Mouse (Mus musculus) heart, postnatal 0 days (tissue): ENCODE measurements around the gene Gm3045. TPM values are rescaled to one million over a fixed set of nuclear protein-coding genes. Genes with fewer than 3 reads are reported as not detected.

Source experiments
- ATAC-seq: fragments of 200-750 bp; cut with Nextera tagmentation; 2 replicates; pipeline ENCODE4 v1.8.0; 2017; ENCODE audit warnings: low read depth, moderate number of reproducible peaks, moderate library complexity; ENCODE audit not compliant: insufficient read depth
- DNase-seq: peaks from one replicate; pipeline ENCODE4 v3.0.0-alpha.2; 2016; ENCODE audit warnings: low spot score
- H3K27ac ChIP-seq: fragments of 300-500 bp; sonication (generic); 2 replicates; pipeline ENCODE4 v1.5.1; 2014; ENCODE audit warnings: low read depth, mild to moderate bottlenecking
- H3K27me3 ChIP-seq: fragments of 300-500 bp; sonication (generic); 2 replicates; pipeline ENCODE4 v1.6.1; 2014; ENCODE audit warnings: low read length, mixed read lengths; ENCODE audit not compliant: control insufficient read depth, insufficient read depth
- H3K36me3 ChIP-seq: fragments of 300-500 bp; sonication (generic); replicated peaks from 2 replicates; pipeline ENCODE4 v1.6.1; 2014; ENCODE audit warnings: low read length, mixed read lengths; ENCODE audit not compliant: control insufficient read depth, insufficient read depth
- H3K4me1 ChIP-seq: fragments of 300-500 bp; sonication (generic); 2 replicates; pipeline ENCODE4 v1.6.1; 2014; ENCODE audit warnings: antibody characterized with exemption; ENCODE audit not compliant: control insufficient read depth, insufficient read depth
- H3K4me2 ChIP-seq: fragments of 300-500 bp; sonication (generic); 2 replicates; pipeline ENCODE4 v1.6.1; 2014; ENCODE audit warnings: low read depth, mild to moderate bottlenecking, low read length, moderate library complexity
- H3K4me3 ChIP-seq: fragments of 300-500 bp; sonication (generic); 2 replicates; pipeline ENCODE4 v1.5.1; 2014; ENCODE audit warnings: low read depth, low read length
- H3K9ac ChIP-seq: fragments of 300-500 bp; sonication (generic); replicated peaks from 2 replicates; pipeline ENCODE4 v1.6.1; 2014; ENCODE audit warnings: low read depth, low read length, mixed read lengths
- H3K9me3 ChIP-seq: fragments of 300-500 bp; sonication (generic); replicated peaks from 2 replicates; pipeline ENCODE4 v1.6.1; 2016; ENCODE audit warnings: low read length; ENCODE audit not compliant: control insufficient read depth
- CTCF ChIP-seq: IDR thresholded peaks from 2 replicates; pipeline ENCODE4 v1.5.1; 2016; ENCODE audit warnings: antibody characterized with exemption, control low read depth, low read depth
- EP300 ChIP-seq: IDR thresholded peaks from 2 replicates; pipeline ENCODE4 v1.6.1; 2016; ENCODE audit warnings: antibody characterized with exemption, low read depth
- WGBS: fragments of 180-500 bp; shearing (Covaris S2); extraction: QIAGEN DNeasy Blood & Tissue Kit; methylation state at CpG from one replicate; pipeline ENCODE4 v1.1.7; 2014; 5-methylcytosine and 5-hydroxymethylcytosine counted together
- polyA plus RNA-seq: library from polyadenylated mRNA; unstranded; fragments of >200 nt; fragmentation: Nextera tagmentation; extraction: Ambion mirVana; gene quantifications from 2 replicates; pipeline ENCODE4 v1.2.1, GENCODE M21; 2015
- total RNA-seq: library from RNA; depleted of rRNA; stranded (reverse); fragments of >200 nt; gene quantifications from 2 replicates; pipeline ENCODE4 v1.2.3, GENCODE M21; 2014; ENCODE audit warnings: low replicate concordance

The Gm3045 gene
- total and polyA plus RNA-seq, 2 experiments from 2014 or later: not detected

- DNase-seq: no peak
- Histone ChIP-seq H3K4me3 (no peak overlapping the region), H3K4me2 (no peak overlapping the region), H3K9me3 (no peaks in the 10 kb centered on the region), H3K4me1 (0 out of 2 replicates have a peak, but pooled peaks cover 3% of the 10 kb centered on the region), H3K27me3 (no peaks in the 10 kb centered on the region), H3K9ac (no peak overlapping the region), H3K36me3 (no peaks in the 10 kb centered on the region), H3K27ac (no peak overlapping the region)
- TF ChIP-seq CTCF (no peak), EP300 (no peak)
- peak; percentile 36; the same call in 1 of the 2 replicates for ATAC-seq
- WGBS: 36% methylated on average over 5 of the region's 5 CpGs
These were observed 28.8 kb upstream of the Gm3045 start for GRCm38 (mm10) chr13:56397572-56397971.

GRCm38 (mm10) chr13:56401186-56401585, 25.2 kb upstream of the Gm3045 start:
- H3K4me1 ChIP-seq: 0 out of 2 replicates have a peak, but pooled peaks cover 3% of the 10 kb centered on the region
- TF ChIP-seq CTCF (no peak), EP300 (no peak)
- H3K27ac ChIP-seq: no peak overlapping the region
- DNase-seq (no peak), ATAC-seq (no peak)
- no peaks in the 10 kb centered on the region for H3K36me3 ChIP-seq
- no peaks in the 10 kb centered on the region for H3K27me3 ChIP-seq
- no peak overlapping the region for H3K4me3 ChIP-seq
- no peak overlapping the region for H3K4me2 ChIP-seq
- H3K9ac ChIP-seq: no peak overlapping the region
- no peaks in the 10 kb centered on the region for H3K9me3 ChIP-seq
- 70% methylated on average over 4 of the region's 4 CpGs for WGBS

GRCm38 (mm10) chr13:56403381-56404086, 22.9 kb upstream of the Gm3045 start:
- no peak for DNase-seq
- TF ChIP-seq CTCF: no peak
- TF ChIP-seq EP300: no peak

GRCm38 (mm10) chr13:56404511-56405140, 21.8 kb upstream of the Gm3045 start:
- H3K9ac ChIP-seq: no peak overlapping the region
- DNase-seq (no peak), ATAC-seq (no peak)
- no peak overlapping the region for H3K4me3 ChIP-seq
- TF ChIP-seq CTCF: no peak
- no peaks in the 10 kb centered on the region for H3K36me3 ChIP-seq
- no peaks in the 10 kb centered on the region for H3K27me3 ChIP-seq
- WGBS: 52% methylated on average over 6 of the region's 6 CpGs
- H3K4me2 ChIP-seq: no peak overlapping the region
- no peak overlapping the region for H3K27ac ChIP-seq
- no peaks in the 10 kb centered on the region for H3K4me1 ChIP-seq
- no peaks in the 10 kb centered on the region for H3K9me3 ChIP-seq

More at GRCm38 (mm10) chr13:56403381-56404086, 22.9 kb upstream of the Gm3045 start:
- no peak overlapping the region for H3K27ac ChIP-seq
- no peaks in the 10 kb centered on the region for H3K27me3 ChIP-seq
- H3K4me3 ChIP-seq: no peak overlapping the region
- H3K36me3 ChIP-seq: no peaks in the 10 kb centered on the region
- no peak overlapping the region for H3K4me2 ChIP-seq
- no peaks in the 10 kb centered on the region for H3K9me3 ChIP-seq
- WGBS: 78% methylated on average over 8 of the region's 8 CpGs
- no peak for ATAC-seq
- H3K4me1 ChIP-seq: no peaks in the 10 kb centered on the region
- H3K9ac ChIP-seq: no peak overlapping the region

GRCm38 (mm10) chr13:56412286-56412873, 14.0 kb upstream of the Gm3045 start:
- DNase-seq (no peak), ATAC-seq (peak; percentile 44; the same call in 1 of the 2 replicates)
- Histone ChIP-seq H3K4me2 (no peak overlapping the region), H3K36me3 (no peaks in the 10 kb centered on the region), H3K27ac (no peak overlapping the region), H3K4me1 (no peaks in the 10 kb centered on the region), H3K4me3 (no peak overlapping the region), H3K9me3 (0 out of 2 replicates have a peak, but pooled peaks cover 3% of the 10 kb centered on the region), H3K27me3 (no peaks in the 10 kb centered on the region), H3K9ac (no peak overlapping the region)
- no peak for TF ChIP-seq EP300
- no peak for TF ChIP-seq CTCF
- WGBS: 53% methylated on average over 9 of the region's 9 CpGs
